ENCODE assay signal across 9 mouse cellular contexts in the genomic region with DNA sequence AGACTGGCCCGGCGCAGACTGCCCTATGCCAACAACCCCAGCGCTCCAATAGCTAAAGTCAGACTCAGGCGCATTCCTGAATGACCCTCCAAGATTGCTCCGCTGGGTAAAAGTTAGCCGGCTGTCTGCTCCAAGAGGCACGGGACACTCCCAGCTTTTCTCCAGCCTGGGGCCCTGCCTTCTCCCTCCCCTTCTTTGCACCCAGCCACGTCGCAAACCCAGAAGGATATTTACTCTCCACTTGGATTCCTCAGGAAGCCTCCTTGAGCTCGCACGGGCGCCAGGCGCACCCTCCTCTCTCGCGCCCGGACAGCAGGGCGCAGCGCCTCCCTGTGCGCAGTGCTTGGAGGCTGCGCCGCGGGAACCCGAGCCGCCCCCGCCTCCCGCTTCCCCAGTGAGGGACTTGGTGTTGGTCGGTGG. TPM values are rescaled to one million over a fixed set of nuclear protein-coding genes. Genes with fewer than 3 reads are reported as not detected.
DNase-seq lines count a peak whose midpoint lies in the region; ATAC-seq and TF ChIP-seq lines count a peak whose summit lies in the region.
"Had no signal": no experiment of that assay in that cellular context is flagged by ENCODE, and none has a peak within 500 bp of the region (broad histone marks: within the 10 kb centered on the region; RNA-seq: fewer than 3 reads in every experiment).

No protein-coding gene starts in this region.

- peak overlapping the region; percentile 76 for H3K4me2 ChIP-seq in heart, embryonic 12.5 days
- H3K4me2 ChIP-seq in intestine, embryonic 14.5 days (ENCODE audit: low read length): peak overlapping the region; percentile 62
- H3K4me2 ChIP-seq in midbrain, embryonic 12.5 days (replicated peaks): peak overlapping the region; percentile 67

- no peaks in the 10 kb centered on the region for H3K36me3 ChIP-seq in heart, embryonic 12.5 days
- H3K36me3 ChIP-seq in intestine, embryonic 14.5 days (ENCODE audit: control insufficient read depth, insufficient read depth, low read length): no peaks in the 10 kb centered on the region
- no peaks in the 10 kb centered on the region for H3K36me3 ChIP-seq in midbrain, embryonic 12.5 days

- no peak for ATAC-seq in heart, embryonic 12.5 days (ENCODE audit: insufficient number of reproducible peaks, low FRiP score)
- ATAC-seq in intestine, embryonic 14.5 days (replicated peaks; ENCODE audit: low FRiP score, low TSS enrichment, low read depth): peak; percentile 36; the same call in 1 of the 2 replicates
- ATAC-seq in midbrain, embryonic 12.5 days (ENCODE audit: low FRiP score, low read depth): peak; percentile 39; the same call in 1 of the 2 replicates
- ATAC-seq in activated CD4-positive, CD25-positive, alpha-beta regulatory T cell, adult 4 months: no peak

- intact Hi-C loops in heart, postnatal 10 days (cut with DNase I): loop anchor here (10.0 kb wide), 1 partner anchor 876 kb away; no protein-coding TSS in a partner anchor

- no peak for TF ChIP-seq CTCF in brain, embryonic 14.5 days (IDR thresholded peaks at IDR 0.05; ENCODE audit: borderline replicate concordance, extremely low read depth, insufficient read depth, insufficient read length)

- TF ChIP-seq POLR2A in brain, embryonic 14.5 days (IDR thresholded peaks at IDR 0.05; ENCODE audit: borderline replicate concordance, extremely low read depth, insufficient read depth, insufficient read length, poor library complexity, severe bottlenecking): no peak

- no peak for DNase-seq in heart, postnatal 10 days
- DNase-seq in brain, embryonic 14.5 days (ENCODE audit: low read depth): peak; percentile 34
- DNase-seq in intestine, embryonic 14.5 days (ENCODE audit: low spot score): peak; percentile 80
- DNase-seq in B cell, adult 2 months: no peak
- DNase-seq in cerebellum, postnatal 4 days (ENCODE audit: low spot score in 2 of 2): no peak

- no peaks in the 10 kb centered on the region for H3K9me3 ChIP-seq in heart, embryonic 12.5 days (replicated peaks)
- H3K9me3 ChIP-seq in intestine, embryonic 14.5 days (ENCODE audit: control insufficient read depth, low read length): no peaks in the 10 kb centered on the region
- H3K9me3 ChIP-seq in midbrain, embryonic 12.5 days: no peaks in the 10 kb centered on the region

- no peak overlapping the region for H3K9ac ChIP-seq in heart, embryonic 12.5 days
- peak overlapping the region; percentile 32 for H3K9ac ChIP-seq in intestine, embryonic 14.5 days (ENCODE audit: low read length)
- H3K9ac ChIP-seq in midbrain, embryonic 12.5 days (replicated peaks): peak overlapping the region; percentile 47; the same call in 1 of the 2 replicates

- peak overlapping the region; percentile 44 for H3K4me3 ChIP-seq in heart, embryonic 12.5 days
- H3K4me3 ChIP-seq in intestine, embryonic 14.5 days (ENCODE audit: low read depth, low read length): peak overlapping the region; percentile 45
- peak overlapping the region; percentile 46 for H3K4me3 ChIP-seq in midbrain, embryonic 12.5 days

- peaks cover 36% of the 10 kb centered on the region for H3K4me1 ChIP-seq in heart, embryonic 12.5 days (replicated peaks)
- H3K4me1 ChIP-seq in intestine, embryonic 14.5 days (replicated peaks; ENCODE audit: control insufficient read depth, insufficient read depth, low read length): peaks cover 11% of the 10 kb centered on the region; the same call in 1 of the 2 replicates
- peaks cover 45% of the 10 kb centered on the region for H3K4me1 ChIP-seq in midbrain, embryonic 12.5 days

- no peak overlapping the region for H3K27ac ChIP-seq in heart, embryonic 12.5 days (ENCODE audit: poor library complexity, severe bottlenecking)
- peak overlapping the region; percentile 75 for H3K27ac ChIP-seq in intestine, embryonic 14.5 days (ENCODE audit: low read depth)
- peak overlapping the region; percentile 67 for H3K27ac ChIP-seq in midbrain, embryonic 12.5 days (replicated peaks)

- H3K27me3 ChIP-seq in heart, embryonic 12.5 days (replicated peaks): peaks cover 91% of the 10 kb centered on the region
- H3K27me3 ChIP-seq in intestine, embryonic 14.5 days (replicated peaks; ENCODE audit: control insufficient read depth, insufficient read depth, low read length): peaks cover 85% of the 10 kb centered on the region
- H3K27me3 ChIP-seq in midbrain, embryonic 12.5 days: peaks cover 86% of the 10 kb centered on the region

- WGBS in heart, embryonic 12.5 days: under 1% methylated on average over 27 of the region's 27 CpGs
- WGBS in intestine, embryonic 14.5 days: under 1% methylated on average over 27 of the region's 27 CpGs
- 0% methylated on average over 27 of the region's 27 CpGs for WGBS in midbrain, embryonic 12.5 days

RNA-seq across cellular contexts. Expression of gene Shh, which starts 8.2 kb away (rescaled TPM):
- polyA plus RNA-seq in heart, embryonic 12.5 days (2016; fragmentation: Nextera tagmentation; extraction: Ambion mirVana): 0.09 and 0.30 TPM in 2 replicates
- total RNA-seq in heart, postnatal 10 days (2021): not detected
- 6.0 and 6.6 TPM in 2 replicates for polyA plus RNA-seq in brain, embryonic 14.5 days (2012; rRNA removed)
- 7.8 and 8.9 TPM in 2 replicates for polyA plus RNA-seq in intestine, embryonic 14.5 days (2014; fragmentation: Nextera tagmentation; extraction: Ambion mirVana)
- polyA plus RNA-seq in midbrain, embryonic 12.5 days (2016; fragmentation: Nextera tagmentation; extraction: Ambion mirVana): 4.5 and 5.1 TPM in 2 replicates
- not detected for polyA plus RNA-seq in activated CD4-positive, CD25-positive, alpha-beta regulatory T cell, adult 4 months (2017; shearing (Covaris generic))
- polyA plus RNA-seq: spleen, adult 2 months had no signal

Comparison
In these comparisons a context has a peak if more than half of its experiments do, and no peak if none do; other contexts are left out.
1. ATAC-seq: peak in intestine, embryonic 14.5 days (single experiment) and midbrain, embryonic 12.5 days (single experiment); none in heart, embryonic 12.5 days (single experiment) and activated CD4-positive, CD25-positive, alpha-beta regulatory T cell, adult 4 months (single experiment).
2. DNase-seq: peak in brain, embryonic 14.5 days (single experiment) and intestine, embryonic 14.5 days (single experiment); none in heart, postnatal 10 days (0 of 2), B cell, adult 2 months (0 of 2) and cerebellum, postnatal 4 days (0 of 2).
3. Peak in every context shown above with its lines, with median percentiles within 50 percentile points of each other: H3K4me2 ChIP-seq and H3K4me3 ChIP-seq.